Mouse (Mus musculus) ES-Bruce4 (cell line): ENCODE results near the gene Ubac2.

Source experiments
- CTCF ChIP-seq: IDR thresholded peaks from one replicate; pipeline ENCODE4 v1.8.1; 2011; ENCODE audit warnings: low read depth, low read length
- POLR2A ChIP-seq: IDR thresholded peaks from one replicate; pipeline ENCODE4 v1.8.1; 2011; ENCODE audit warnings: low read length; ENCODE audit not compliant: insufficient read depth

GRCm38 (mm10) chr14:121851231-121851630 lies 27.2 kb upstream of the Ubac2 start:
- TF ChIP-seq POLR2A = no peak
- TF ChIP-seq CTCF = no peak
